Mouse (Mus musculus) megakaryocyte, adult 5-6 weeks (primary cell): ENCODE results near the gene Gm4871. TPM values are rescaled to one million over a fixed set of nuclear protein-coding genes. Genes with fewer than 3 reads are reported as not detected.
A peak's percentile ranks its signal among the peaks of the same experiment; 100 is the strongest.
"Not testable (repeated sequence)": the region's sequence is repeated elsewhere in the genome, so short reads cannot be mapped to it uniquely, and the experiment has no call there.

Experiments
- ATAC-seq: 2 replicates; pipeline ENCODE4 v1.8.0; 2016; ENCODE audit warnings: mild to moderate bottlenecking, inconsistent platforms; ENCODE audit not compliant: poor library complexity, severe bottlenecking
- total RNA-seq, 2 experiments: library from RNA; stranded (forward) in 1 of 2; stranded (reverse) in 1 of 2; fragments of 153-499, 151-499 nt in 1 of 2; fragments of 221-1000, 200-1000 nt in 1 of 2; gene quantifications; 2 replicates each; pipeline versions ENCODE4 v1.2.3 to v1.2.4; 2015 to 2017

Gene Gm4871
- total RNA-seq (2015) (not detected in 2 replicates), total RNA-seq (2017) (not detected in 2 replicates)

DNA sequence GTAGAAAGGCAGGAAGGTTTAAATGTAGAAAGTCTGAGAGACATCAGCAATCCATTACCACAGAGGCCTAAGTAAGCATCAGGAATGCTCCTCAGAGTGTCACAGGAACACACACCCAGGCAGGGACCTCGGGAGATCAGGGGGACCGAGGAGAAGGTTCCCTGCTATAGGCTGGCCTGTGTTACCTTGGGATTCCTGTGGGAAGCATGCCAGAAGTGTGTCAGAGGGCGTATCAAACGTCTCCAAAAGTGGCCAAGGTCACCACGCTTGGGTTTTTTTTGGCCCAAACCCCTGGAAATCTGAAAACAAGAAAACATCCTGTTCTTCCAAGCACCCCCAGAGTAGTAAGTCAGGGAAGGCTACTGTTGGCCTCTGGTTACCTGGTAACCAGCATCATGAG lies at the start of gene Gm4871:
Gene Gm4871, minus strand, starts transcription at position 364 of the 400 bp plus-strand sequence.
- not testable (repeated sequence) for ATAC-seq

DNA sequence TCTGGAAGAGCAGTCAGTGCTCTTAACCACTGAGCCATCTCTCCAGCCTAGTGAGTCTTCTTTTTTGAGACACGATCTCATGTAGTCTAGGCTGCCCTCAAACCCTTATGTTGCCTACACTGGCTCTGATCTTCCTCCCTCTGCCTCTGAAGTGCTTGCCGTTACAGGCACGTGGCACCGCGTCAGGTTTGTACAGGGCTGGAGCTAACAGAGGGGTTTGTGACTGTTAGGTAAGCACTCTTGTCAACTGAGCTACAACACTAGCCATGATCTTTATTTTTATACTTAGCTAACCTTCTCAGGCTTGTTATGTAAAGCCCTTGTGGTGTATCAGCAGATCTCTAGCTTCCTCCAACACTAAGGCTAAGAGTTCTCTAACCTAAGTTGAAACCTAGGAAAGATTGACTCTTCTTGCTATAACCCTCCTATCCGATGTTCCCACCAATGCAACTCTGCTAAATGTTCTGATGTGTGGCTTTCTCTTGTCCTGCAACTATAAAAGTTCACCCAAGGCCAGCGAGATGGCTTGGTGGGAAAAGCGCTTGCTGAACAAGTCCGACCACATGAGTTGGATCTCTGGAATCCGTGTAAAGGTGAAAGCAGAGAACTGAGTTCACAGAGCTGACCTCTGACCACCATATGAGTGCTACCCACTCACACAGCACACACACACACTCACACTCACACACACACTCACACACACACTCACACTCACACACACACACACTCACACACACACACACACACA lies 49.5 kb upstream of the Gm4871 start:
- no peak for ATAC-seq

DNA sequence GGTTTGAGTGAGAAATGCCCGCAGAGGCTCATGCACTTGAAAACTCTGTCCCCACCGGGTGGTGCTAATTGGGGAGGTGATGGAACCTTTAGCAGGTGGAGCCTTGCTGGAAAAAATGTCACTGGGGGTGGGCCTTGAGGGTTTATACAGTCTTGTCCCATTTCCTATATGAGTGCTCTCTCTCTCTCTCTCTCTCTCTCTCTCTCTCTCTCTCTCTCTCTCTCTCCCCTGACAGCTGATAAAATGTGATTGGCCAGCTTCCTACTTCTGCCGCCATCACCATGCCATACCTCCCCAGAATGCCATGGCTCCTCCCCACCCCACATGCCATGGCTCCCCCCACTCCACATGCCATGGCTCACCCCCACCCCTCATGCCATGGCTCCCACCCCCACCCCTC lies 42.5 kb upstream of the Gm4871 start:
- no peak for ATAC-seq

DNA sequence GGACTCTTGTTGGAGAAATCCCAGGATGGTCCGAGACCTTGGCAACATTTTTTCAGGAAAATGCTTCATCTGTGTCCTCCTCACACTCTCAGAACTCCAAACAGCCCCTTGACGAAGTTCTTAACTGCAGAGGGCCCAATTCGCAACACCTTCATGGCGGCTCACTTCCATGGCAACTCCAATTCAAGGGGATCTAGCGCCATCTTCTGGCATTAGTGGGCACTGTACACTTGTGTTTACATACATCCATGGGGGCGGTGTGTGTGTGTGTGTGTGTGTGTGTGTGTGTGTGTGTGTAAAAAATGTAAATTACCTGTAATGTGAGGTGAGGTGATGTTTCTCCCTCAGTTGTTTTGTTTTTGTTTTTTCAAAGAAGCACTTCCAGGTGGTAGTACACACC lies 38.8 kb upstream of the Gm4871 start:
- ATAC-seq = no peak

DNA sequence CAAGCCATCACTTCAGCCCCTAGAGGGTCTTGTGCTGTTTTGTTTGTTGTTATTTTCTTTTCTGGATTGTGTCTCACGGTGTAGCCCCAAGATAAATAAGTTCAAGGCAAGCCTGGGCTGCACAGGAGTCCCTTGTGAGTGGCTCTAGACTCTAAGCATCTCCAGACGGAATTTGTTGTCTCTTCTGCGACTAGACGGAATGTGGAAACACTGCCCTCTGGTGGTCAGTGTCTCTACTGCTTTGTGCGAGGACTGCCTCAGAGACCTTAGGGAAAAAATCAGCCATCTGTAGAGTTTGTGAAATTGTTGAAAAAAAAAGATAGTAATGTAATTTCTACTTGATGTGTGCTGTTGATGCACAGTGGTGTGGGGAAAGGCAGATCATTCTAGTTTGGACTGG lies 37.2 kb upstream of the Gm4871 start:
- ATAC-seq = peak; percentile 89

DNA sequence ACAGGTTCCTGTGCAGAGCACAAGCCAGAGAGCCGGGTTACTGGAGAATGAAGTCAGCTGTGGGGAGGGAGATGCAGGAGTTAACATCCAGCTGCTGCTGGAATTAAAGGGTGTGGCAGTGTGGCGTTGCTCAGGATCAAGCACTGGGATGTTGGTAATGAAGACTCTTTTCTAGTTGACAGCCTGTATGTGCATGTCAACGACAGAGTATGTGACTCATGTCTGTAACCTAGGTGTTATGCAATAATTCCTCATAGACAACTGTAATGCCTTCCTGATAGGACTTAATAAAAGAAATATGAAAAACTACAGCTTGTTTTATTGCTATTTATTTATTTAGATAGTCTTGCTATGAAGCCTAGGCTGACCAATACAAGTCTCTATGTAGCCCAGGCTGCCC lies 36.3 kb upstream of the Gm4871 start:
- no peak for ATAC-seq

GRCm38 (mm10) chr5:145064765-145065340 lies 32.3 kb upstream of the Gm4871 start:
- ATAC-seq = no peak

DNA sequence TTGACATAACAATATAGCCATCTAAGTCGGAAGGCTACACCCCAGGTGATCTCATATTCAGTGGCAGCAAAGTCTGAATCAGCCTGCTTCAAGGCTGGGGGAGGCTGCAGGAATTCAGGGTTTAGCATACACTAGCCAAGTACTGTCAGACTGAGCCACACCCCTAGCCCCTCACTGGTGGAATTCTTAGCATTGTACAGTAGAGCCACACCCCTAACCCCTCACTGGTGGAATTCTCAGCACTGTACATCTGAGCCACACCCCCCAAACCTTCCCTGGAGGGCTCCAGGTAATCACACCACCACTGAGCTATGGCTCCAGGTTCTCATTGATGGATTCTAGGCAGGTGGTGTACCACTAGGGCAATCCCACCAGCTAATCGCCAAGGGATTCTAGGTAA lies 27.0 kb upstream of the Gm4871 start:
- no peak for ATAC-seq

DNA sequence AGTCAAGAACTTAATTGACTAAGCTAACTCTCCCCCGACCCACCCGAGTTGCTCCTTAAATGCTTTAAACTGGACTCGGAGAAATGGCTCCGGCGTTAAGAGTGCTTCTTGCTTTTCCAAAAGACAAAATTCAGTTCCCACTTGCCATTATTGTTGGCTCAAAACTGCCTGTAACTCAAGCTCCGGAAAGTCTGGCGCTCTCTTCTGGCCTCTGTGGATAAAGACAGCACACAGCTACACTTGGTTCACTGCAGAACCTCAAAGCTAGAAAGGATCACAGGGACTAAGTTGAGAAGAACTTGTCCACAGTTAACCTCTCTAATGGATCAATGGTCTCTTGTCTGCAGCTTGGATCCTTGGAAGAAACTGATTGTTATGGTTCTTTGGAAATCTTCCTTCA lies 26.2 kb upstream of the Gm4871 start:
- ATAC-seq = no peak

DNA sequence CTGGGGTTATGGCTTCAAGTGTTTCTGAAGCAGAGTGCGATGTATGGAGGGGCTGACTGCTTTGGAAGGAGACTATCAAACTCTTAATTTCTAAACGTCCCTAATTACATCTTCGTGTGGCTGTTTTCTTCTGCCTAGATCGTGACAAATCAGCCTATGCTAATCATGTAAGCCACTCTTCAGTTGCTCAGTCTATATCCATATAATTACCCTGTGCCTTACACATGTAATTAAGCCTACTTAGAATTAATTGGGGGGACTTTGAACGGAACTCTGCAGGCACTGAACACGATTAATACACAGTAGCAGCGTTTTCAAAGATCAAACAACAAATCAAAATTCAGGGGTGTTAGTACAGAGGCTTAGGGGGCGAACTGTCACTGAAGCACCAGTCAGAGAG lies 25.4 kb upstream of the Gm4871 start:
- ATAC-seq = no peak

GRCm38 (mm10) chr5:145054187-145054586 lies 21.6 kb upstream of the Gm4871 start:
- not testable (repeated sequence) for ATAC-seq

- not testable (repeated sequence) for ATAC-seq
These were observed 10.1 kb upstream of the Gm4871 start, which contains the start of gene 1700018F24Rik for GRCm38 (mm10) chr5:145042690-145043089. 1700018F24Rik (plus strand) TSS chr5:145042990.

- ATAC-seq = no peak
These were observed 9.1 kb upstream of the Gm4871 start for GRCm38 (mm10) chr5:145041628-145042027.

DNA sequence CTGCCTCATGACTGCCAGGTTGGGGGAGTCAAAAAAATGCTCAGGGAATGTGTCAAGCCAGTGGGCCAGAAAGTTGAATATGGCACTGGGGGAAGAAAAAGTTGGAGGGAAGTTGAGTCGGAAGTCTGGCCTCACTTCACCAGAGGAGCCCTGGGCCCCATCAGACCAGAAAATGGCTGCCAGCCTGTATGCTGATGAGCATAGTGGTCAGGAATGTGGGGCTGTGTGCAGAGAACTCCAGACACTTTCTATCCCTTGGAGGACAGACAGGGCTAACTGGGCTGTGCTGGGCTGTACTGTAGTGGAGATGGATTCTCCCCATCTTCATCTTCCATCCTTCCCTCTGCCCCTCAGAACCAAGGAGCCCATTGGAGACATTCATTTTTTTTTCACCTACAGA lies 2.1 kb downstream of the Gm4871 start:
- ATAC-seq = not testable (repeated sequence)

- ATAC-seq = not testable (repeated sequence)
These were observed 11.8 kb downstream of the Gm4871 start for GRCm38 (mm10) chr5:145020712-145021111.

GRCm38 (mm10) chr5:145020254-145020653 lies 12.3 kb downstream of the Gm4871 start:
- ATAC-seq = not testable (repeated sequence)

DNA sequence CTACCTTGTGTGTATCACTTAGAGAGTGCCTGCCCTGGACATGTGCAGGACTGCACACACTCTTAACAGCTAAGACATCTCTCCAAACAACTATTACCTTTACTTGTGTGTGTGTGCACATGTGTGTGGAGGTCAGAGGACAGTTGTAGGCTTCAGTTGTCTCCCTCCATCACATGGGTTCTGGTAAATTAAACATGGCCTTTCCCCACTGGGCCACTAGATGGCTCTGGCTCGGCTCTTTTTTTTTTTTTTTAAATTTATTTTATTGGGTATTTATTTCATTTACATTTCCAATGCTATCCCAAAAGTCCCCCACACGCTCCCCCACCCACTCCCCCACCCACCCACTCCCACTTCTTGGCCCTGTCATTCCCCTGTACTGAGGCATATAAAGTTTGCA lies 15.8 kb downstream of the Gm4871 start:
- not testable (repeated sequence) for ATAC-seq

- no peak for ATAC-seq
These were observed 18.3 kb downstream of the Gm4871 start for GRCm38 (mm10) chr5:145014278-145014677.

- ATAC-seq = no peak
These were observed 23.5 kb downstream of the Gm4871 start for GRCm38 (mm10) chr5:145008878-145009659.

DNA sequence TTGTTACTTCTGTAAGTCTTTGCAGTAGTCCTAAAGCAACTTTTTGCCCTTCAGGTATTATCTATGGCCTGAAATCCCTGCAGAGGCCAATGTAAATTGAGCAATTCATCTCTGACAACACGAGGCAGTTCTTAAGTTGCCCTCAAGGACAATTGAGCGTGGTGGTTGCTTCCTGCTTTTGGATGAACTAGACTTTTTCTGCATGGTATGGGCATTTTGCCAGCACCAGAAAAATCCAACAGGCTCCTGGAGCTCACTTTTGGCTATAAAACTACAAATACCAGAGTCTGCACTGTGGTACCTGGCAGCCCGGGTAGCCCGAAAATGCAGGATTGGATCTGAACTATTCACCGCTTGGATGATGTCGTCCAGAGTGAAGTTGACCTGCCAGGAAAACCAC lies 27.0 kb downstream of the Gm4871 start:
- ATAC-seq = no peak

- ATAC-seq = no peak
These were observed 28.1 kb downstream of the Gm4871 start for GRCm38 (mm10) chr5:145004495-145004894.

- ATAC-seq = no peak
These were observed 29.2 kb downstream of the Gm4871 start for GRCm38 (mm10) chr5:145003362-145003761.
